Mouse (Mus musculus) ES-Bruce4 (cell line): Measurements from ENCODE around the gene Klhl35.

Source experiments
- CTCF ChIP-seq: IDR thresholded peaks from one replicate; pipeline ENCODE4 v1.8.1; 2011; ENCODE audit warnings: low read depth, low read length
- POLR2A ChIP-seq: IDR thresholded peaks from one replicate; pipeline ENCODE4 v1.8.1; 2011; ENCODE audit warnings: low read length; ENCODE audit not compliant: insufficient read depth

DNA sequence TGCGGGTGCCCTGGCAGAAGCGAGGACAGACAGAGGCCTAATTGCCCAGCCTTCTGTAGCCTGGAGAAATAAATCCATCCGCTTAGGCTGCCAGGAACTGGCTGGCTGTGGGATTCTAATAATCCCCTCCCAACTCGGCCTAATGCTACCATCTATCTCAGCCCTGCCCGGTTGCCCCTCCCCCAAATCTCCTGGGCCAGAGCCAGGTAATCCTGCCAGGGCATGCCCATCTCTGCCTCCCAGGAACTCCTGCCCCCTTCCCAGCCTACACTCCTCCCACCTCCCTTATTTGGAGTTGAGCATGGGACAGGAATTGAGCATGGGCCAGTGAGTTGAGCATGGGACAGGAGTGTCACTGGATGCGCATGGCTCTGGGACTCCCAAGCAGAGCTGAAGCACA, 36.0 kb upstream of the Klhl35 start:
- TF ChIP-seq CTCF (no peak), POLR2A (no peak)
